Mouse (Mus musculus): ENCODE measurements at regions not wholly inside any gene's neighbourhood (a gene's known extent, or its start where the extent isn't known, plus 50 kb on each side); places are given as distances from the start of the nearest gene placed in this dataset.

GRCm38 (mm10) chr11:63294476-63294875 is 165.7 kb downstream of the Pmp22 start:
- no peak for DNase-seq (ENCODE audit: extremely low spot score in 1 of 2, low spot score in 2 of 2)
- H3K27ac ChIP-seq, result no peak overlapping the region
- no peak overlapping the region for H3K4me3 ChIP-seq
- intact Hi-C loops (cut with DNase I), result no loop called here
- TF ChIP-seq CTCF (IDR thresholded peaks at IDR 0.05), result no peak

DNA sequence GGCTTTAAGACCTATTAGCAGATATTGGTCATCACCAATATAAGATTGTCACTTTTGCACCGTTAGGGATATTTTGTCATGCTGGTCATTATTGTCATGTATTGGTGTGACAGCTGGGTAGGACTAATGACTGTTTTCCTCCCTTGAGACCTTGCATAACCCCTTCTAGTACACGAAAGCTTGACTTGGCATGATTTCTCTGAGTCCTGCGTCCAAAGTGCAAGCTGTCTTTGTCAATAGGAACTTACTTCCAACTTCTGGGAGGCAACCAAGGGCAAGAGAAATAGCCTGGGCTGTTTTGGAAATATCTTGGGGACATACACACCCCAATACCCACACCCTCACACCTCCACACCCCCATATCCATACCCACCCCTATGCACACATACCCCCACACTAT is 167.7 kb downstream of the Pmp22 start:
- Histone ChIP-seq H3K4me3 (no peak overlapping the region), H3K27ac (no peak overlapping the region)
- intact Hi-C loops (cut with DNase I), result no loop called here
- DNase-seq (ENCODE audit: extremely low spot score in 1 of 2, low spot score in 2 of 2), result no peak
- no peak for TF ChIP-seq CTCF (IDR thresholded peaks at IDR 0.05)

DNA sequence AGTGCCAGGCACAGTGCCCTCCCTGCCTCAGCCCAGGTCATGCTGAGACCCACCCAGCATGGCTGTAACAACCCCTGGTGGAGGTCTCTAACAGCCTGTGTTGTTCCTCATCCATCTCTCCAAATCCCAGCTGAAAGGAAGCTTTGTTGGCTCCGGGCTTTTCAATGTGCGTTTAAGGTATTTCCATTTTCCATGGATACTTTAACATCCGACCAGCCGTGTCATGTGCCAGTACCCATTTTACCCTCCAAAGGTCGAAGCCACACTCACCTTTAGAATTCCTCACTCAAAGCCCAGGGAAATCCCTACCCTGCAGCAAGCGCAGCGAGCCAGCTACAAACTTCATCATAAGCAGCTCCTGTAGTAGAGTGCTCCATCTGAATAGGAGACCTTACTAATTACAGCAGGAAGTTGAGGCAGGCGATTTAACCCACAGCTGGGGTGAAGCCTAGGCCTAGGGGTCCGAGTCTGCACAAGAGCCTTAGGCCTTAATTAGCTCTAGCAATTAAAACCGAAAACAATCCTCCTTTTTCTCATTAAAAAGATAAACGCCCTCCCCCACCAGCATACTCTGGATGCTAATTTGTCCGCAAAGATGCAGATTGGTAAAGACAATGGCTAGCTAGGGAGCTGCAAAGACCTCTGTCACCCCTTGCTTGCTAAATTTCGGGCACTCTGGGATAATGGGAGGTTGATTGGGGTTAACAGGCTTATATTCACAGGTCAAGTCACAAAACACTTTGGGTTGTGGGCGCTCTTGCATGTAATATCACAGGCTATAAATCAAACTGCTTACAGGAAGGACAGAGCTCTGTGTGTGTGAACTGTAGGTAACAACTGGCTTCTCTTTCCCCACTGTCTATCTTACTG is 171.2 kb downstream of the Pmp22 start:
- H3K4me3 ChIP-seq, result no peak overlapping the region
- intact Hi-C loops (cut with DNase I), result no loop called here

DNA sequence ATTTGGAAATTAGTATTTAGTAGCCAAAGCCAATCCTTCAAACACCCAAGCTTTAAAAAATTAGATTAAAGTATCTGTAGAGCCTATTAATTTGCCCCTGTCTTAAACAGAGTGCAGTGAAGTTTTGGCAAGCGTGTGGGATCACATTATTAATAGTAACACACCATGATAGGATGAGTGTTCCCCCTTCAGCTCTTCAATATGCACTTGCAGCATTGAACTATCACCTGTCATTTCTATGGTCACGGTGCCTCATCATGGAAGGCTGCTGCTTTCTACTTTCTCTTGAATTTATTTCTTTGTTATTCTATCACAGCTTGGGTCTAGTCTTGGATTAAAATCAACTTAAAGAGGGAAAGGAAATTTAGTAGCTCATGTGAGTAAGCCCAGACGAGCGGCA is 196.4 kb downstream of the Pmp22 start:
- intact Hi-C loops (cut with DNase I), result no loop called here
- no peak for DNase-seq (ENCODE audit: extremely low spot score in 1 of 2, low spot score in 2 of 2)
- Histone ChIP-seq H3K27ac (no peak overlapping the region), H3K4me3 (no peak overlapping the region)
- no peak for TF ChIP-seq CTCF (IDR thresholded peaks at IDR 0.05)

More for the DNA sequence above, 171.2 kb downstream of the Pmp22 start:
- H3K27ac ChIP-seq, result no peak overlapping the region
- no peak for DNase-seq (ENCODE audit: extremely low spot score in 1 of 2, low spot score in 2 of 2)
- no peak for TF ChIP-seq CTCF (IDR thresholded peaks at IDR 0.05)

DNA sequence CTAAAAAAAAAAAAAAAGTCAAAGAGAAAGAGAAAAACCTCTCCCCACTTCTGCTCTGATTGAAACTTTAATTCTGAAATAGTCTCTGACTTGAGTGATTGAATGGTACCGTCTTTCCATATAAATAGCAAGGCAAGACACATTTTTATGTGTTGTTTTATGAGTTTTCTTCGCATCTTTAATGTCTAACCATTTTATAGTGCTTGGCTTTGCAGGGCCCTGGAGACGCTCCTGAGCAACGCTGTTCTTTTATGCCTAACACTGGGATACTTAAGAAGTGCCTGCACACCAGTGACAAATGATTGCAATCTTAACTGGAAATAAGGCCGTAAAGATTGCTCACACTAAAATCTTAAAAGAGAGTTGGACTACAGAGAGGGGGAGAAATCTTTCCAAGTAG is 198.1 kb downstream of the Pmp22 start:
- no peak for TF ChIP-seq CTCF (IDR thresholded peaks at IDR 0.05)
- Histone ChIP-seq H3K4me3 (no peak overlapping the region), H3K27ac (no peak overlapping the region)
- no peak for DNase-seq (ENCODE audit: extremely low spot score in 1 of 2, low spot score in 2 of 2)
- intact Hi-C loops (cut with DNase I), result no loop called here

GRCm38 (mm10) chr11:63337503-63337902 is 208.7 kb downstream of the Pmp22 start:
- Histone ChIP-seq H3K4me3 (no peak overlapping the region), H3K27ac (no peak overlapping the region)
- DNase-seq (ENCODE audit: extremely low spot score in 1 of 2, low spot score in 2 of 2), result no peak
- intact Hi-C loops (cut with DNase I), result no loop called here
- no peak for TF ChIP-seq CTCF (IDR thresholded peaks at IDR 0.05)

- no peak overlapping the region for H3K4me3 ChIP-seq
- intact Hi-C loops (cut with DNase I), result no loop called here
- no peak overlapping the region for H3K27ac ChIP-seq
- no peak for DNase-seq (ENCODE audit: extremely low spot score in 1 of 2, low spot score in 2 of 2)
- no peak for TF ChIP-seq CTCF (IDR thresholded peaks at IDR 0.05)
Observed at GRCm38 (mm10) chr11:63338277-63338676, 209.5 kb downstream of the Pmp22 start.

DNA sequence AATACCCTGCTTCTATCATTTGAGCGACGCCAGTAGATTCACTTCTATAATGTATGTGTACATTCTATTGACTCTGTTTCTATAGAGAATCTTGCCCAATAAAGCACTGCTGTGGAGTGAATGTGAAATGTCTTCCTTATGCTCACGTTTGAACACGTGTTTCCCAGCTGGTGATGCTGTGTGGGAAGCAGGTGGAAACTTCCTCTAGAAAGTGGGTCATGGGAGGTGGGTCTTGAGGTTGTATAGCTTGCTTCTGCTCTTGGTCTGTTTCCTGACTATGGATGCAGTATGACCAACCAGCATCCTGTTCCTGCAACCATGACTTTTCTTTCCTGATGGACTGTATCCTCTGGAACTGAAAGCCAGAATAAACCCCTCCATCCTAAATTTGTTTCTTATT is 216.9 kb downstream of the Pmp22 start:
- H3K4me3 ChIP-seq, result no peak overlapping the region
- intact Hi-C loops (cut with DNase I), result no loop called here
- no peak for TF ChIP-seq CTCF (IDR thresholded peaks at IDR 0.05)
- H3K27ac ChIP-seq, result no peak overlapping the region
- no peak for DNase-seq (ENCODE audit: extremely low spot score in 1 of 2, low spot score in 2 of 2)

DNA sequence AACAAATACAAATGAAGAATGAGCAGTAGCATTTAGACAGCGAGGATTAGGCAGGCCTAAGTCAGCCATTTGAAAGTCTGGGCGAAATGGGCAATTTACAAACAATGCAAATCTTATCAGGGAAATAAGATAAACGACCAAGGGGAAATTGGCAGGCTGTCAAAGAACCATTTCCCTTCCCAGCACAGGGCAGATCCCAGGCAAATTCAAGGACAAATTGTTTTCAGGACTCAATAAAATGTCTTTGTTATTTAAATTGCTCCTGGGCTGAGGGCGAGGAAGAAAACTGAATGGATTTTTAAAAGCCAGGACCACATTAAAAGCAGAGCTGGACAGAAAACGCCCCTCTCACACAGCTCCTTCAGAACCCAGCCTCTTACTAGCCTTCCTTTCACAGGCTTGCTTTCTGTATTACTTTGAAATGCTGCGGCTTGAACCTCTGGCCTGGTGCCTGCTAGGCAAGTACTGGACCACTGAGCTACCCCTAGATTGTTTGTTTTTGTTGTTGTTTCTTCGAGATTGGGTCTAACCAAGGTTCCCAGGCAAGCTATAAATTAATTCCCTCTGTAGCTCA is 221.4 kb downstream of the Pmp22 start:
- intact Hi-C loops (cut with DNase I), result no loop called here
- Histone ChIP-seq H3K4me3 (no peak overlapping the region), H3K27ac (no peak overlapping the region)
- DNase-seq (ENCODE audit: extremely low spot score in 1 of 2, low spot score in 2 of 2), result no peak
- no peak for TF ChIP-seq CTCF (IDR thresholded peaks at IDR 0.05)

- intact Hi-C loops (cut with DNase I), result no loop called here
Observed at GRCm38 (mm10) chr11:63351999-63352398, 223.2 kb downstream of the Pmp22 start.

DNA sequence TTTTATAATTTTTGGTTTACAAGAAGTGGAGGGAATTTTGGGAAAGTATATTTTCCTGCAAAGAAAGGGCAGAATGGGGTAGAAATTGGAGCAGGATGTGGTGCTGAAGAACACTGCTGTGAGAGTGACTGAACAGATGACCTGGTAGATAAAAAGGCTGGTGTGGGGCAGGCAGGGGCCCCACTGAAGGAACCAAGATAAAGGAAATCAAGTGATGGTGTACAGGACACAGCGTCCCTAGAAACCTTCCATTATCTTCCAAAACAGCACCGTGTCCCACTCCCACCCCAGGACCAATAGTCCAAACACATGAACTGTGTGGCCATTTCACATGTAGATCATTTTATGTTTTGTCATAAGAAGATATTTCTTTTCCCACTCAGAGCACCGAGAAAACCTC is 224.2 kb downstream of the Pmp22 start:
- TF ChIP-seq CTCF (IDR thresholded peaks at IDR 0.05), result no peak
- DNase-seq (ENCODE audit: extremely low spot score in 1 of 2, low spot score in 2 of 2), result no peak

More at GRCm38 (mm10) chr11:63351999-63352398, 223.2 kb downstream of the Pmp22 start:
- Histone ChIP-seq H3K4me3 (no peak overlapping the region), H3K27ac (no peak overlapping the region)
- no peak for TF ChIP-seq CTCF (IDR thresholded peaks at IDR 0.05)
- DNase-seq (ENCODE audit: extremely low spot score in 1 of 2, low spot score in 2 of 2), result no peak

DNA sequence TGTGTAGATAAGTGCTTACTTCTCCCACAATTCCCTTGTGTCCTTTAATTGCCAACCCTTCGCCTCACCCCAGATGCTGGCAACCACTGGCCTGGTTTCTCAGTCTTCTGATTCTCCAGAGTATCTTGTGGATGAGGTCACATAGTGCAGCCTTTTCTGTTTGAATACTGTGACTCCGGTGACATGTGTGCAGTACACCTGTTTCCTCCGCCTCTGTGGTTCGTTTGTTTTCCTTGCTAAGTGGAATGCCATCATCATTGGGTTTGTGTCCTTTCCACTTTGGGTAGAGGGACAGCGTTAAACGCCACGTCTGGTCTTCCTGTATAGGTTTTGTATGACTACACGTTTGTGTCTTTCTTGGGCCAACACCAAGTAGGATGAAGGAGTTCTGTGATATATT is 224.9 kb downstream of the Pmp22 start:
- DNase-seq (ENCODE audit: extremely low spot score in 1 of 2, low spot score in 2 of 2), result no peak
- intact Hi-C loops (cut with DNase I), result no loop called here
- no peak for TF ChIP-seq CTCF (IDR thresholded peaks at IDR 0.05)
- no peak overlapping the region for H3K4me3 ChIP-seq
- no peak overlapping the region for H3K27ac ChIP-seq

More for the DNA sequence above, 224.2 kb downstream of the Pmp22 start:
- no peak overlapping the region for H3K27ac ChIP-seq
- intact Hi-C loops (cut with DNase I), result no loop called here
- no peak overlapping the region for H3K4me3 ChIP-seq

Measured in left cerebral cortex, adult 2 months (tissue).